Mouse (Mus musculus): ENCODE measurements around the gene Sbno2.

GRCm38 (mm10) chr10:80140666-80141035 is 35.3 kb upstream of the Sbno2 start, which contains the start of gene Cbarp:
- TF ChIP-seq CTCF (IDR thresholded peaks at IDR 0.05; ENCODE audit: control insufficient read depth, insufficient read depth, insufficient read length) (no peak), CEBPB (IDR thresholded peaks at IDR 0.05; ENCODE audit: low read depth) (no peak), USF1 (IDR thresholded peaks at IDR 0.05; ENCODE audit: low read depth) (no peak), MAX (IDR thresholded peaks at IDR 0.05) (no peak), MYOG (IDR thresholded peaks at IDR 0.05; ENCODE audit: control insufficient read depth, extremely low read depth, insufficient read length) (no peak), MYOD1 (IDR thresholded peaks at IDR 0.05; ENCODE audit: control insufficient read depth, insufficient read length, low read depth) (no peak), FOSL1 (IDR thresholded peaks at IDR 0.05; ENCODE audit: insufficient read depth, low read length, poor library complexity, severe bottlenecking) (no peak)
